Mouse (Mus musculus) hematopoietic stem cell, adult 5-6 weeks (primary cell): ENCODE results near the gene Srgap1. TPM values are rescaled to one million over a fixed set of nuclear protein-coding genes. Genes with fewer than 3 reads are reported as not detected.
A peak's percentile ranks its signal among the peaks of the same experiment; 100 is the strongest.
"Not testable (repeated sequence)": the region's sequence is repeated elsewhere in the genome, so short reads cannot be mapped to it uniquely, and the experiment has no call there.

Experiments
- ATAC-seq, 2 experiments: fragments of 125-278 bp in 1 of 2; replicated peaks in 1 of 2; 2 replicates each; pipeline ENCODE4 v1.8.0; 2016 to 2017; ENCODE audit warnings: inconsistent platforms in 2 of 2, mild to moderate bottlenecking in 2 of 2, moderate number of reproducible peaks in 2 of 2, low read depth in 1 of 2, moderate TSS enrichment in 1 of 2; ENCODE audit not compliant: low FRiP score in 2 of 2, poor library complexity in 2 of 2, severe bottlenecking in 2 of 2, insufficient read depth in 1 of 2, low TSS enrichment in 1 of 2
- total RNA-seq: library from RNA; stranded (forward); fragments of 172-1452, 232-1000 nt; gene quantifications from 2 replicates; pipeline ENCODE4 v1.2.3, GENCODE M21; 2017

Srgap1 gene
- total RNA-seq, 1 experiment from 2014 or later, result 0.69 TPM

DNA sequence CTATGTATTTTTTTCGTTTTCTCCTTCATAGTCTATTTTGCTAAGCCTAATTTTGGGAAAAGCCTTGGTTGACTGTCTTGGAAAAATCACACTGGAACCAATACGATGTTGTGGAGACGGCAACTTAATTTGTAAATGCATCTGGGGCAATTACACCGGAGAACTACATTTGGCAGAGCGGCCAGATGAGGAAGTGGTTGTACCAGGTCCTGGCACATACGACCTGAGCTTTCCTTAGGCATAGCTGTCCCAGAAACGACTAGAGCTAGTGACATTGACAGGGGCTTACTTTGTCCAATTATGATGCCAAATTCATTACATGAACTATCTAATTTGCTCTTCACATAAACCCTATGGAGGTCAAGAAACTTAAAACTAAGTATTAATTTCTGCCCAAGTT lies 226.3 kb downstream of the Srgap1 start:
- peak; percentile 17 to 65; a peak in 1 of 4 replicates for ATAC-seq

DNA sequence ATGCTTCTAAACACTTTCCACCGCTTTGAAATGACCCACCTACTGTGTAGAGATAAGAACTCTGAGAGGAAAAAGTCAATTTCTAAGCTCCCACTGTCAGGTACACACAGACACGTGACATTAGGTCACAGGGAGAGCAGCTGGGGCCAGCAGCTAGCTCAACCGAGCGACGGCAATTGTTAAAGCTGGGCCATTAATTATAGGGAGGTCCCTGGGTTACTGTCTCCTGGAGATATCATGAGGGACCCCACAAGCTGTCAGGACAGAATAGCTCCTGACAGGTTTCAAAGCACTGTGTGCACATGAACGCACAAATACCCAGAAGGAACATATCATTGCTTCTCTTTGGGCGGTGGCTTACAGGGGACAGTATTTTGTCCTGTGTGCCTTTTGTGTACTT lies 229.1 kb downstream of the Srgap1 start:
- ATAC-seq, result no peak

DNA sequence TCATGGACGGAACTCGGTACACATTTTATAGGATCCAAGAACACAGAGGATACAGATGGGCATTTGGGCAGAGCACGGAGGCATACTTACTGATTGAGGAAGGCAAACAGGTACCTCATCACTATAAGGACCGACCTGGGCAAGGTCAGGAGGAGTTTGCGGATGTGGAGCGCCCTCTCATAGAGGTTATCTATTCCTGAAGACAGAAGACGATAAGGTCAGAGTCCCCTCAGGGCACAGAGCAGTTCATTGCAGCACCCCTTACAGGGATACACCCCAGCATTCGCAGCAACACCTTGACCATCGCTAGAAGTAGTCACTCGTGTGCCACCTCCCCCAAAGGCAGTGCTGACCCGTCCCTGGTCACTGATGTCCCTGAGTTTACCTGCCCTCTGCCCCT lies 239.3 kb downstream of the Srgap1 start:
- ATAC-seq, result no peak

DNA sequence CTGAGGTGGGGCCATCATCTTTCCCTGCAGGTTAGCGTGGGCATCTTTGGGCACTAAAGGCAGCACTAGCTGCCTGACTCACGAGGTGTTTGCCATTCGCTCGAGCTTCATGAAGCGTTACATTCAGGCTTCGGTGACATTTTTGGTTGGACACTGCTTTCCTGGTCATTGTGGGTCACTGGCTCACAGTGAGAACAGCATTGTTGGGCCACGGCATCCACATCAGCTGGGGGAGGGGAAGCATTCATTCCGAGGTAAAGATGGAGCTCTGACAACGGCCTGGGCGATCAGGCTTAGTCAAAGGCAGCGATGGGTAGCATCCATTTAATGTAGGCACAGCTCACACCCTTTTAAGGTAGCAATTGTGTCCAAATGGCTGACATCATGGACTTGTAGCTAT lies 240.3 kb downstream of the Srgap1 start:
- no peak for ATAC-seq

DNA sequence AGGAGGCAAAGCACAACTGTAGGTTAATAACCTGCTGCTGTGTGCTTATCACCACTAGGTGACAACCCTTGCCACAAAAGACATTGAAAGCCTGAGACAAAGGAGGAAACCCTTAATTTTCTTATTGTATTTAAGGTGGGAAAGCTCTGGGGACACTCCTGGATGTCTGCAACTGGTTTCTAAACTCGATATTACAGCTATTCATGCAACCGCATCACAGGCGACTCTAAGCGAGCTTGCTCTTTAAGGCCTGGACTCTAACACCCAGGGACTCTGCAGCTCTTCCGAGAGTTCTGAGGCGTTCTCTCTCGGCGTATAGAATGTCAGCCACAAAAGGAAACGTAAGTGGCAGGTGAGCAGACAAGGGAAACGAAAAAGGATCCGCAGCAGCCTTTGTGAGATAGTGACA lies 241.2 kb downstream of the Srgap1 start:
- no peak for ATAC-seq

DNA sequence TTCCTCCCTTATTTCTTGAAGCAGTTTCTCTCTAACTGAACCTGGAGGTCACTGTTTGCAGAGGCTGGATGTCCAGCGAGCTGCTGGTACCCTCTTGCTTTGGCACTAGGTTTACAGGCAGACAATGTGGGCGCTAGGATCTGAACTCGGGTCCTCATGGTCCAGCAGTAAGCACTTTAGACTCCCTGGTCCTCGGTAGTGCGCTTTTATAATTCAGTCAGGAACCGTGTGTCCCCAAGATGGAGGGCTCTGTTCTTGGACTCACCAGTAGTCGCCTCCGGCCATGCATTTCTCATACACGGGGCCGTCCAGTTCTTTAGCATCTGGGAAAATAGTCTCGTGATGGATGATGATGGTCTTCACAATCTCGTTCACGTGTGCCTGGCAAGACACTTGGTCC lies 242.6 kb downstream of the Srgap1 start:
- ATAC-seq, result no peak

DNA sequence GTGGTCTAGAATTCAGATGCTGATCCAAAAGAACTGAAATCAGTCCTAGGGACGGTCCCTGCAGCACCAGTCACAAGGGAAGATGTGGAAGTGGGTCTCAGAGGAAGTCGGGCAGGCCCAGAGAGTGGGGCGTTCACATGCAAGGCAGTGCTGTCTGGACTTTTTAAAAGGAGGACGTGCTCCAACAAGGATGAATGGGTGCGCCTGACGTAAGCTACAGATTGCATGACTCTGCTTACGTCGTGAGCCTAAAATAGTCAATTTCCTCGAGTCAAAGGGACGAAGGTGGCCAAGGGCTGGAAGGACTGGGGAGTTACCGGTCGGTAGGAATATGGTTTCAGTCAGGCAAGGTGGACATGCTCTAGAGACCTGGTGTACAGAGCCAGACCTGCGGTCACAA lies 247.1 kb downstream of the Srgap1 start:
- no peak for ATAC-seq

DNA sequence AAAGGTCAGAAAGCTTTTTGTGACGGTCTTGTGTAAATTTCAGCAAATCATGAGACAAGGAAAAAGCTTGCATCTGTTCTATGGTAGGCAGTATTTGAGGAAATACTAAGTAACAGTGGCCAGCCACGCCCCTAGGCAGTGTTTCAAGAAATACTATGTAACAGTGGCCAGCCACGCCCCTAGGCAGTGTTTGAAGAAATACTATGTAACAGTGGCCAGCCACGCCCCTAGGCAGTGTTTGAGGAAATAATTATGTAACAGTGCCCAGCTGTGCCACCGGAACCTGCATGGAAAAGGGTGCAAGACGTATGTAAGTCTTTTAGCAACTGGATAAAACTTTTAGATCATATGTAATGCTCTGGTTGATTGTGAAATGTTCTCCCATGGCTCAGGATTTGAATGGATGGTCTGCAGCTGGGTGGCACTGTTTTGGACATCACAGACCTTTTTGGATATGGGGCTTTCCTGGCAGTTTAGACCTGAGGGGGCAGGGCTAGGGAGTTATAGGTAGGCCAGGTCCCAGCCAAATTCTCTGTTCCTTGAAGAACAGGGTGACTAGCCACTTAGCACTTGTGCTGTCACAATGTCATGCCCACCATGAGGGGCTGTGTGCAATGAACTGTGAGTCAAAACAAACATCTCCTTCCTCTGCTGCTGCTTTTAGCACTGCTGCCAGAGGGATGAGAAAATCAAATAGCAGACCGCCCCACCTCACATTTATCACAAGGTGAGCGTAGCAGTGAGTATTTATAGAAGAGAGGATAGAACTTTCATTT lies 250.9 kb downstream of the Srgap1 start:
- ATAC-seq, result peak; percentile 99

DNA sequence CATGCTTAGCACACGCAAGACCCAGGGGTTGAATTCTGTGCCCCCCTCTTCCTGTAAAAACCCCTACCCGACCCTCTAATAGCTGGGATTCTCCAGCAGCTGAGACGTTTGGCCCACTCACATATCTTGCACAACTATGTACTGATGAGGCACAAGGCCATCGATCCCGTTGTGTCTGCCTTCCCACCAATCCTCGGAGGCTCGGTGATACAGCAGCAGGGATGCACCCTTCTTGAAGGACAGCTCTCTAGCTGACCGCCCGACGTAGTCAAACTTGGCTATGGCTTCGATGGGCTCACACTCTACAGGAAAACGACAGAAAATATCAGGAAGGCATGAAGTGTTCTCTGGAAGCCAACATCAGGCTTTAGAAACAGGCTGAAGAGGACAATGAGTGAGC lies 252.6 kb downstream of the Srgap1 start:
- no peak for ATAC-seq

DNA sequence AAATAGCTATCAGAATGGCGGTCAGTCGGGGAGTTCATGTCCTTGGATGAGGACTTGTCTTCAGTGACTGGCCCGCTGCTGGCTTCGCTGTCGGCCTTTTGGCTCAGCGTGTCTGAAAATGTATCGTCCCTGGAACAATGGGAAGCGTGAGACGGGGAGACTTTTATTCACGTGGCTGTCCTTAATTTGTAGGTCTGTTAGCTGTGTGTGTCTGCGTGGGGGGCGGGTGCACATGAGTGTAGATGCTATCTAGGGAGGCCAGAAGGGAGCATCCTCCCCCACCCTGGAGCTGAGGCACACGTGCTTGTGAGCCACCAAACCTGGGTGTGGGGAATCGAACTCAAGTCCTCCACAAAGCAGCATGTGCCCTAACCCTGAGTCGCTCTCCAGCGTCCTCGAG lies 254.5 kb downstream of the Srgap1 start:
- ATAC-seq, result no peak

DNA sequence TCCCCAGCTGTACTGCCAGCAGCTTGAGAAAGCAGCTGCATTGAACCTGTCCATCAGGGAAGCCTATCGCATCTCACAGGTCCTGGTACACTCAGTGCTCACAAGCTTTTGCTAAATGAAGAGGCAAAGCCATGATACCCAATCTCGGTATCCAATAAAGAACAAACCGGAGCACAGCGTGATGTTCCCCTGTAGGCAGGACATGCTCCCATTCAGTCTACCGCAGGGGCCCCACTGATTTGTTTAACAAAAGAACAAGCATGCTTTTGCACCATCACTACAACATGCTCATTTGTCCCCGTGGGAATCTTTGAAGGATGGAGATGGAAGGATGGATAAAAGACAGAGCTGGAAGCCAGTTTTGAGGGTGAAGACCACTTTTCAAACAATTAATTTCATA lies 257.0 kb downstream of the Srgap1 start:
- ATAC-seq, result no peak

DNA sequence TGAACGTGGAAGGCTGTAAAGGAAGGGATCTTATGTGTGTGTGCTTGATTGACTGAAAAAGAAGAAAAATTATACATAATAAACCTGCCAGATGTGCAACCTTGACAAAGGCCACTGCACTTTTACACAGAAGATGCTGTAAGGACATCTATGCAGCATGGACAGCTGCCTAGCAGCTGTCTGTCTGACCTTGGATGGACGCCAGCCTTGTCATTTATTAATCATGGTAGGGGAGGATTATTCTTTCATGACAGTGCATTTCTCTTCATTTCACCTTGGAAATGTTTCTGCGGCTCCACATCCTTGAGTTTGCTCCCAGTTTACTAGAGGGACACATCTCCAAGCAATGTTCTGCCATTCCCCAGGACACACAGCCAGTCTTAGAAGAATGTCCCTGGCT lies 258.6 kb downstream of the Srgap1 start:
- no peak for ATAC-seq

DNA sequence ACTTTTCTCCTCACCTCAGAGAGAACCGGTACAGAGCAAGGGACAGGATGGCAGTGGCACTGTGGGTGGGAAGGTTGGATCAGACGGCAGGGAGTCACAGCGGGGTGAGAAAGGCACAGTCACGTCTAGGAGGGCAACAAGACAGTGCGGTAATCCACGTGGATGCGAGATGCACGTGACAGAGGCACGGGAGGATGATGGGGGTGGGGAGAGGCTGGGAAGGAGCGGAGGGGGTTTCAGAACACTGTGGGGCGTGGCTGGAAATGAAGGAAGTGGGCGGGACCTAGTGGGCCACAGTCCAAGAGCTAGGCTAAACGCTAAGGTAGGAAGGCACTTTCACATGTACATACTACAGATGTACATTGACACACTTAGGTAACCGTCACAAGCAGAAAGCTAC lies 266.0 kb downstream of the Srgap1 start:
- peak; percentile 46 to 52 for ATAC-seq

DNA sequence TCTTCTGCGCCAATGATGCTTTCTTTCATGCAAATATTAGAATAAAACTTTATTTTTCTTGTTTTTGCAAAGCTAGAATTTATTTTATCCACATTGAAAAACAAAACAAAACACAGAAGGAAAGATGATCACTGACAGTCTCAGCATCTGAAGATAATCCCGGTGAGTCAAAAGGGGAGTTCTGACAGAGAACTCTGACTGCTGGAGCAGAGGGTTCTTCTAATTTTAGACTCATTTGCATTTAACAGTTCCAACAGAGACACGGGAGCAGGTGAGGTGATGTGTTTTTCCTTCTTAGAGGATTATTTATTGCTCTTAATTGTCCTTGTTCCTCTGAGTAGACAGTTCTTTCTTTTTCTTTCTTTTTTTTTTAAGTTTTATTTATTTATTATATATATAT lies 271.1 kb downstream of the Srgap1 start:
- no peak for ATAC-seq

DNA sequence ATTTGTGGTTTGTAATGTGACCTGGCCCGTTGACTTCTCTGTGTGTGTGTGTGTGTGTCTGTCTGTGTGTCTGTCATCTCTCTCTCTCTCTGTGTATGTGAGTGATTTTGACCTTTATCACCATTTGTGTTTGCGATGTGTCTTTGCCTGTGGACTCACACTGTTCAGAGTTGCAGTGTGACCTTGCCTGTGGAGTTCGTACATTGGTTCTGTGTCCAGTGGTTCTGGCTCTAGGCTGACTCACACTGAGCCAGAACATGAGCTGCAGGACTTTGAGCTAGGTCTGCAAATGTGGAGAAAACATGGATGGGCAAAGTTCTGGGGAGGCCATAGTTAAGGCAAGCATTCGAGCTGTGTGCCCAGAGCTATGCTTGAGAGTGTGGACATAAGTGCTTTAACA lies 273.3 kb downstream of the Srgap1 start:
- no peak for ATAC-seq

DNA sequence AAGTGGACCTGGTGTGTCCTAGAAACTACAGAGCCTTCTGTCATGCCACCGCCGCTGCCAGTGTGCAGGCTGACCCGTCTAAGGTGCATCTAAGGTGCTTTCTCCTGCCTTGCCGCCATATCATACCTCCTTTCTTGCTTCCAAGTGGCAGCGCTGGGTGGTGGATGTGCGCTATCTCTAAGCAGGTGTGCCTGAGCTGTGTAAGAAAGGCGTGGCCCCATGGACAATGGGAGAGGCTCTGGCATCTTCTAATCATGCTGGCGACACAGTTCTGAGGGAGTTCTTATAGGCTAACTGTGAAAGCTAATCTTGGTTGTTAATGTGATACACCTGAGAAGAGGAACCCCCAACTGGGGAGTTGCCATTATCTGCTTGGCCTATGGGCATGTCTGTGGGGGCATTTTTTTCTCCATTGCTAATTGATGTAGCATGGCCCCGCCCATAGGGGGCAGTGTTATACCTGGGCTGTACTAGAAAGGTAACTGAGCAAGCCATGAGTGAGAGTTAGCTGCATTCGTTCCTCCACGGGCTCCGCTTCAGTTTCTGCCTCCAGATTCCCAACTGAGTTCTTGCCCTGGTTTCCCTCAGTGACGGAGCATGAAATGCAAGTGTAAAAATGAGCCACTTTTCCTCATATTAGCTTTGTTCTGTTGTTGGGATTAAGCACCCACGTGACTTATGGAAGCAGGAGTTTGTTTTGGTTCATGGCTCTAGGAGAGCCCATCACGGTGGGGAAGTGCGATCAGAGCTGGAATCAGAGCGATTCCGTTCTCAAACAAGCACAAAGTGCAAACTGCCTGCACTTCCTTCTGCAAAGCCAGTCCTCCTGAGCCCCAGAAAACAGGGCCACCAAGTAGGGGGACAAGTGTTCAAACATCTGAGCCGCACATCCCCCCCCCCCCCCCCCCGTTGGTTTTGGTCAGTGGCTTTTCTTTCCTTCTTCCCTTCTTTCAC lies 276.2 kb downstream of the Srgap1 start:
- peak; percentile 78 to 91 for ATAC-seq

DNA sequence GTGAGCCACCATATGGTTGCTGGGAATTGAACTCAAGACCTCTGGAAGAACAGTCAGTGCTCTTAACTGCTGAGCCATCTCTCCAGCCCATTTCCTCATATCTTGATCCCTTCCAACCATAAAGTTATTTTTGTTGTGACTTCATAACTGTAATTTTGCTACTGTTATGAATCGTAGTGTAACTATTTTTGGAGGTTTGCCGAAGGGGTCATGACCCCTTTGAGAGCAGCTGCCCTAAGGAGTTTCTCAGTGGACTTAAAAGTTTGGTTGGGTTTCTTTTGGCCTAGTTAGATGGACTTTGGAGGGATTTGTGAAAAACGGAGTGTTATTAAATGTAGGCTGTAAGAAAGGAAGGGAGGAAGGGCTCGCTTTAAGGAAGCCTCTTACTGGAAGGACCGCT lies 277.4 kb downstream of the Srgap1 start:
- no peak for ATAC-seq

DNA sequence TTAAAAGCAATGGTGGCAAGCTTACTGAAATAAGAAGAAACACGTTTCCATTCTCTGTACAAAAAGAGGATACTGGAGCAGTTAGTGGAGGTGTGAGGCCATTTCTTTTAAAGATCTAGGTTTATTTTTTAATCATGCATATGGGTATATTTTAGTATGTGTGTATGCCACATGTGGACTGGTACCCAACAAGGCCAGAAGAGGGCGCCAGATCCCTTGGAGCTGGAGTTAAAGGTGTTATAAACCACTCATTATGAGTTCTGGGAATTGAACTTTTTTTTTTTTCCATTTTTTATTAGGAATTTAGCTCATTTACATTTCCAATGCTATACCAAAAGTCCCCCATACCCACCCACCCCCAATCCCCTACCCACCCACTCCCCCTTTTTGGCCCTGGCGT lies 279.8 kb downstream of the Srgap1 start:
- not testable (repeated sequence) for ATAC-seq
